Mouse (Mus musculus) MEL (cell line): ENCODE results near the gene Hps4. TPM values are rescaled to one million over a fixed set of nuclear protein-coding genes. Genes with fewer than 3 reads are reported as not detected.

Experiments
- DNase-seq: peaks from one replicate; pipeline ENCODE4 v3.0.0; 2011; ENCODE audit warnings: low read depth, low spot score
- H3K27ac ChIP-seq: 2 replicates; pipeline ENCODE4 v1.5.1; 2012; ENCODE audit warnings: low read depth, mild to moderate bottlenecking, control low read depth, low read length, moderate library complexity; ENCODE audit not compliant: control insufficient read depth
- H3K27me3 ChIP-seq, 2 experiments: fragments of 150-350 bp in 1 of 2; sonication (generic) in 1 of 2; 2 replicates each; pipeline ENCODE4 v1.6.1; 2012; ENCODE audit warnings: low read length in 2 of 2, mild to moderate bottlenecking in 2 of 2, improper control_type of control experiment in 1 of 2, moderate library complexity in 1 of 2; ENCODE audit not compliant: insufficient read depth in 2 of 2, control insufficient read depth in 1 of 2
- H3K36me3 ChIP-seq, 2 experiments: 2 replicates each; pipeline ENCODE4 v1.6.1; 2012 to 2014; ENCODE audit warnings: low read length in 2 of 2, improper control_type of control experiment in 1 of 2, inconsistent platforms in 1 of 2, mild to moderate bottlenecking in 1 of 2; ENCODE audit not compliant: insufficient read depth in 2 of 2, control insufficient read depth in 1 of 2
- H3K4me1 ChIP-seq, 2 experiments: fragments of 150-350 bp in 1 of 2; sonication (generic) in 1 of 2; 2 replicates each; pipeline ENCODE4 v1.6.1; 2012; ENCODE audit warnings: low read length in 2 of 2, improper control_type of control experiment in 1 of 2, mild to moderate bottlenecking in 1 of 2; ENCODE audit not compliant: insufficient read depth in 2 of 2, control insufficient read depth in 1 of 2
- H3K4me3 ChIP-seq, 2 experiments: fragments of 150-350 bp in 1 of 2; sonication (generic) in 1 of 2; 2 replicates each; pipeline ENCODE4 v1.5.1; 2012; ENCODE audit warnings: low read depth in 2 of 2, low read length in 2 of 2, mild to moderate bottlenecking in 2 of 2, moderate library complexity in 2 of 2, control low read depth in 1 of 2, improper control_type of control experiment in 1 of 2; ENCODE audit not compliant: control insufficient read depth in 1 of 2, insufficient read depth in 1 of 2
- H3K79me2 ChIP-seq: 2 replicates; pipeline ENCODE4 v1.6.1; 2012; ENCODE audit warnings: mild to moderate bottlenecking, low read length, moderate library complexity; ENCODE audit not compliant: control insufficient read depth, poor library complexity, insufficient read depth
- H3K9ac ChIP-seq: 2 replicates; pipeline ENCODE4 v1.6.1; 2012; ENCODE audit warnings: low read depth, mild to moderate bottlenecking, control low read depth, low read length, moderate library complexity; ENCODE audit not compliant: control insufficient read depth, poor library complexity, severe bottlenecking
- H3K9me3 ChIP-seq: fragments of 150-350 bp; sonication (generic); replicated peaks from 2 replicates; pipeline ENCODE4 v1.6.1; 2012; ENCODE audit warnings: mild to moderate bottlenecking, low read length, improper control_type of control experiment, moderate library complexity; ENCODE audit not compliant: insufficient read depth
- CHD1 ChIP-seq: IDR thresholded peaks from 2 replicates; pipeline ENCODE4 v1.6.1; 2012; ENCODE audit warnings: low read depth, mild to moderate bottlenecking, inconsistent platforms, low read length, improper control_type of control experiment
- CTCF ChIP-seq, 3 experiments: IDR thresholded peaks in 2 of 3; conservative IDR thresholded peaks in 1 of 3; 2 replicates each; pipeline ENCODE4 v1.5.1; 2011 to 2012; ENCODE audit warnings: low read length in 3 of 3, low read depth in 2 of 3, mild to moderate bottlenecking in 2 of 3, improper control_type of control experiment in 1 of 3, inconsistent platforms in 1 of 3, mixed read lengths in 1 of 3, moderate library complexity in 1 of 3; ENCODE audit not compliant: control insufficient read depth in 1 of 3, insufficient read depth in 1 of 3, poor library complexity in 1 of 3, severe bottlenecking in 1 of 3
- E2F4 ChIP-seq: IDR thresholded peaks from 2 replicates; pipeline ENCODE4 v1.6.1; 2011; ENCODE audit warnings: low read depth, low read length, improper control_type of control experiment, borderline replicate concordance
- ELF1 ChIP-seq: IDR thresholded peaks from 2 replicates; pipeline ENCODE4 v1.6.1; 2014; ENCODE audit warnings: low read depth, mild to moderate bottlenecking, inconsistent platforms, low read length, improper control_type of control experiment, moderate library complexity
- EP300 ChIP-seq, 2 experiments: IDR thresholded peaks; 2 replicates each; pipeline ENCODE4 v1.6.1; 2011; ENCODE audit warnings: improper control_type of control experiment in 2 of 2, low read length in 2 of 2, low read depth in 1 of 2, mild to moderate bottlenecking in 1 of 2
- ETS1 ChIP-seq: IDR thresholded peaks from 2 replicates; pipeline ENCODE4 v1.6.1; 2012; ENCODE audit warnings: low read depth, mild to moderate bottlenecking, inconsistent platforms, low read length, improper control_type of control experiment, moderate library complexity
- GATA1 ChIP-seq: IDR thresholded peaks from 2 replicates; pipeline ENCODE4 v1.6.1; 2011; ENCODE audit warnings: low read depth, low read length, improper control_type of control experiment
- JUND ChIP-seq: IDR thresholded peaks from 2 replicates; pipeline ENCODE4 v1.6.1; 2011; ENCODE audit warnings: low read depth, mild to moderate bottlenecking, improper control_type of control experiment, low read length
- MEF2A ChIP-seq: IDR thresholded peaks from 2 replicates; pipeline ENCODE4 v1.6.1; 2014; ENCODE audit warnings: low read depth, mild to moderate bottlenecking, inconsistent platforms, low read length, improper control_type of control experiment; ENCODE audit not compliant: poor library complexity, insufficient replicate concordance, severe bottlenecking; ENCODE audit errors: extremely low read depth
- MXI1 ChIP-seq: IDR thresholded peaks from 2 replicates; pipeline ENCODE4 v1.6.1; 2011; ENCODE audit warnings: mild to moderate bottlenecking, low read depth, low read length, improper control_type of control experiment
- MYB ChIP-seq: IDR thresholded peaks from 2 replicates; pipeline ENCODE4 v1.6.1; 2011; ENCODE audit warnings: mild to moderate bottlenecking, low read depth, low read length, improper control_type of control experiment
- MYC ChIP-seq: IDR thresholded peaks from 2 replicates; pipeline ENCODE4 v1.6.1; 2011; ENCODE audit warnings: low read depth, mild to moderate bottlenecking, low read length, improper control_type of control experiment, moderate library complexity
- NRF1 ChIP-seq: IDR thresholded peaks from 2 replicates; pipeline ENCODE4 v1.6.1; 2014; ENCODE audit warnings: low read depth, mild to moderate bottlenecking, inconsistent platforms, low read length, improper control_type of control experiment, moderate library complexity; ENCODE audit not compliant: poor library complexity, insufficient read depth, severe bottlenecking
- POLR2A ChIP-seq, 2 experiments: IDR thresholded peaks; 2 replicates each; pipeline ENCODE4 v1.6.1; 2011 to 2012; ENCODE audit warnings: low read length in 2 of 2, mild to moderate bottlenecking in 2 of 2, control low read depth in 1 of 2, improper control_type of control experiment in 1 of 2, low read depth in 1 of 2, moderate library complexity in 1 of 2; ENCODE audit not compliant: control insufficient read depth in 1 of 2, insufficient read depth in 1 of 2, poor library complexity in 1 of 2
- POLR2AphosphoS2 ChIP-seq: IDR thresholded peaks from 2 replicates; pipeline ENCODE4 v1.6.1; 2011; ENCODE audit warnings: low read length, improper control_type of control experiment
- POLR2AphosphoS5 ChIP-seq: IDR thresholded peaks from 2 replicates; pipeline ENCODE4 v1.6.1; 2012; ENCODE audit warnings: low read depth, borderline replicate concordance, mild to moderate bottlenecking, inconsistent platforms, low read length, moderate library complexity, mixed read lengths
- RAD21 ChIP-seq: IDR thresholded peaks from 2 replicates; pipeline ENCODE4 v1.6.1; 2011; ENCODE audit warnings: mild to moderate bottlenecking, low read depth, low read length, improper control_type of control experiment
- SIN3A ChIP-seq: IDR thresholded peaks from 2 replicates; pipeline ENCODE4 v1.6.1; 2012; ENCODE audit warnings: low read length, improper control_type of control experiment, inconsistent platforms
- TAL1 ChIP-seq: IDR thresholded peaks from 2 replicates; pipeline ENCODE4 v1.6.1; 2012; ENCODE audit warnings: mild to moderate bottlenecking, inconsistent platforms, low read length, moderate library complexity, mixed read lengths
- TCF12 ChIP-seq: IDR thresholded peaks from 2 replicates; pipeline ENCODE4 v1.6.1; 2014; ENCODE audit warnings: low read depth, mild to moderate bottlenecking, inconsistent platforms, low read length, improper control_type of control experiment, moderate library complexity
- USF1 ChIP-seq: IDR thresholded peaks from 2 replicates; pipeline ENCODE4 v1.6.1; 2014; ENCODE audit warnings: low read depth, mild to moderate bottlenecking, inconsistent platforms, low read length, improper control_type of control experiment, moderate library complexity
- USF2 ChIP-seq, 2 experiments: IDR thresholded peaks; 2 replicates each; pipeline ENCODE4 v1.6.1; 2011 to 2012; ENCODE audit warnings: improper control_type of control experiment in 2 of 2, low read length in 2 of 2, borderline replicate concordance in 1 of 2, inconsistent platforms in 1 of 2, low read depth in 1 of 2, mild to moderate bottlenecking in 1 of 2; ENCODE audit not compliant: insufficient read depth in 1 of 2
- ZC3H11A ChIP-seq: IDR thresholded peaks from 2 replicates; pipeline ENCODE4 v1.6.1; 2012; ENCODE audit warnings: low read depth, mild to moderate bottlenecking, inconsistent platforms, low read length, improper control_type of control experiment
- ZNF384 ChIP-seq: IDR thresholded peaks from 2 replicates; pipeline ENCODE4 v1.6.1; 2012; ENCODE audit warnings: low read depth, mild to moderate bottlenecking, inconsistent platforms, low read length, improper control_type of control experiment
- polyA plus RNA-seq, 2 experiments: library from polyadenylated mRNA; stranded (reverse) in 1 of 2; unstranded in 1 of 2; fragments of >175 nt in 1 of 2; fragments of >200 nt in 1 of 2; gene quantifications; 2 replicates each; pipeline versions ENCODE4 v1.2.1 to v1.2.4; 2012; ENCODE audit warnings: low replicate concordance in 2 of 2, low read depth in 1 of 2; ENCODE audit not compliant: insufficient read length in 2 of 2, insufficient read depth in 1 of 2, missing spikeins in 1 of 2
- total RNA-seq: library from RNA; depleted of rRNA; stranded (reverse); fragments of 300-350 nt; gene quantifications from 2 replicates; pipeline ENCODE4 v1.2.3, GENCODE M21; 2012

The Hps4 gene
- total and polyA plus RNA-seq, 3 experiments, result 37.1 to 41.7 TPM; not detected in 1

GRCm38 (mm10) chr5:112356322-112356721, 13.4 kb downstream of the Hps4 start:
- no peak overlapping the region for H3K4me3 ChIP-seq

GRCm38 (mm10) chr5:112359520-112359919, 16.6 kb downstream of the Hps4 start:
- Histone ChIP-seq H3K27ac (0 out of 2 replicates have a peak overlapping the region, but pooled peaks have one; percentile 5), H3K9me3 (no peaks in the 10 kb centered on the region), H3K4me3 (no peak overlapping the region), H3K4me1 (0 out of 4 replicates have a peak, but pooled peaks cover 0 to 5% of the 10 kb centered on the region in 2 experiments), H3K36me3 (peaks cover 2 to 3% of the 10 kb centered on the region in 2 experiments; a peak in 3 of 4 replicates), H3K79me2 (no peaks in the 10 kb centered on the region), H3K27me3 (no peaks in the 10 kb centered on the region), H3K9ac (no peak overlapping the region)
- peak; percentile 64 for DNase-seq
- no peak for TF ChIP-seq POLR2AphosphoS5
- TF ChIP-seq POLR2AphosphoS2, result no peak
- peak; percentile 44 to 61 for TF ChIP-seq EP300 (IDR thresholded peaks at IDR 0.05; ENCODE audit: low read depth in 1 of 2, low read length in 2 of 2)
- TF ChIP-seq ZNF384, result no peak
- TF ChIP-seq ETS1, result 0 out of 2 replicates have a peak, but pooled peaks have one; percentile 36
- no peak for TF ChIP-seq CHD1
- TF ChIP-seq ZC3H11A, result no peak
- no peak for TF ChIP-seq ELF1
- TF ChIP-seq SIN3A, result no peak; the same call in 1 of the 2 replicates
- peak; percentile 59; the same call in 1 of the 2 replicates for TF ChIP-seq TCF12
- TF ChIP-seq MYB, result no peak
- TF ChIP-seq POLR2A (IDR thresholded peaks at IDR 0.05; ENCODE audit: control insufficient read depth in 1 of 2, insufficient read depth in 1 of 2, low read depth in 1 of 2, low read length in 2 of 2, poor library complexity in 1 of 2), result no peak
- TF ChIP-seq TAL1, result peak; percentile 99
- no peak for TF ChIP-seq NRF1
- TF ChIP-seq MYC, result no peak
- TF ChIP-seq E2F4, result no peak
- no peak for TF ChIP-seq CTCF (IDR thresholded peaks at IDR 0.05 in 2 of 3, conservative IDR thresholded peaks at IDR 0.05 in 1 of 3; ENCODE audit: control insufficient read depth in 1 of 3, insufficient read depth in 1 of 3, low read depth in 2 of 3, low read length in 3 of 3, poor library complexity in 1 of 3, severe bottlenecking in 1 of 3)
- no peak for TF ChIP-seq MEF2A
- peak; percentile 65 for TF ChIP-seq GATA1
- TF ChIP-seq RAD21, result no peak
- no peak for TF ChIP-seq USF1

More at GRCm38 (mm10) chr5:112356322-112356721, 13.4 kb downstream of the Hps4 start:
- H3K27me3 ChIP-seq, result no peaks in the 10 kb centered on the region
- no peak overlapping the region for H3K27ac ChIP-seq
- no peaks in the 10 kb centered on the region for H3K9me3 ChIP-seq
- H3K9ac ChIP-seq, result no peak overlapping the region
- peaks cover 2 to 3% of the 10 kb centered on the region in 2 experiments; a peak in 3 of 4 replicates for H3K36me3 ChIP-seq
- H3K79me2 ChIP-seq, result no peaks in the 10 kb centered on the region
- DNase-seq, result no peak
- H3K4me1 ChIP-seq, result 0 out of 4 replicates have a peak, but pooled peaks cover 0 to 5% of the 10 kb centered on the region in 2 experiments
- no peak for TF ChIP-seq USF2 (IDR thresholded peaks at IDR 0.05; ENCODE audit: borderline replicate concordance in 1 of 2, insufficient read depth in 1 of 2, low read depth in 1 of 2, low read length in 2 of 2)
- no peak for TF ChIP-seq MYC
- TF ChIP-seq POLR2A (IDR thresholded peaks at IDR 0.05; ENCODE audit: control insufficient read depth in 1 of 2, insufficient read depth in 1 of 2, low read depth in 1 of 2, low read length in 2 of 2, poor library complexity in 1 of 2), result no peak
- TF ChIP-seq POLR2AphosphoS5, result no peak
- TF ChIP-seq ZNF384, result no peak
- TF ChIP-seq SIN3A, result no peak
- no peak for TF ChIP-seq E2F4
- no peak for TF ChIP-seq MXI1
- TF ChIP-seq GATA1, result no peak
- no peak for TF ChIP-seq MYB
- no peak for TF ChIP-seq TCF12
- TF ChIP-seq CTCF (IDR thresholded peaks at IDR 0.05 in 2 of 3, conservative IDR thresholded peaks at IDR 0.05 in 1 of 3; ENCODE audit: control insufficient read depth in 1 of 3, insufficient read depth in 1 of 3, low read depth in 2 of 3, low read length in 3 of 3, poor library complexity in 1 of 3, severe bottlenecking in 1 of 3), result no peak
- TF ChIP-seq JUND, result no peak
